Mouse (Mus musculus): ENCODE measurements around the gene Ppp1r16b.

- no peak for TF ChIP-seq POLR2A (IDR thresholded peaks at IDR 0.05; ENCODE audit: borderline replicate concordance, control insufficient read depth, low read depth, low read length)
- TF ChIP-seq CTCF (IDR thresholded peaks at IDR 0.05; ENCODE audit: control insufficient read depth, insufficient read depth, low read length) = no peak
Observed at GRCm38 (mm10) chr2:158699908-158700307, 34.7 kb downstream of the Ppp1r16b start.
